Mouse (Mus musculus): ENCODE results near the gene Trim11. TPM values are rescaled to one million over a fixed set of nuclear protein-coding genes. Genes with fewer than 3 reads are reported as not detected.

Gene Trim11
- polyA plus RNA-seq, 1 experiment from 2014 or later, result 21.8 TPM

GRCm38 (mm10) chr11:59000635-59001034, 22.7 kb downstream of the Trim11 start:
- no peak for ATAC-seq (ENCODE audit: low FRiP score)
- 90% methylated on average over 21 of the region's 21 CpGs for WGBS
- no peak overlapping the region for H3K4me3 ChIP-seq

DNA sequence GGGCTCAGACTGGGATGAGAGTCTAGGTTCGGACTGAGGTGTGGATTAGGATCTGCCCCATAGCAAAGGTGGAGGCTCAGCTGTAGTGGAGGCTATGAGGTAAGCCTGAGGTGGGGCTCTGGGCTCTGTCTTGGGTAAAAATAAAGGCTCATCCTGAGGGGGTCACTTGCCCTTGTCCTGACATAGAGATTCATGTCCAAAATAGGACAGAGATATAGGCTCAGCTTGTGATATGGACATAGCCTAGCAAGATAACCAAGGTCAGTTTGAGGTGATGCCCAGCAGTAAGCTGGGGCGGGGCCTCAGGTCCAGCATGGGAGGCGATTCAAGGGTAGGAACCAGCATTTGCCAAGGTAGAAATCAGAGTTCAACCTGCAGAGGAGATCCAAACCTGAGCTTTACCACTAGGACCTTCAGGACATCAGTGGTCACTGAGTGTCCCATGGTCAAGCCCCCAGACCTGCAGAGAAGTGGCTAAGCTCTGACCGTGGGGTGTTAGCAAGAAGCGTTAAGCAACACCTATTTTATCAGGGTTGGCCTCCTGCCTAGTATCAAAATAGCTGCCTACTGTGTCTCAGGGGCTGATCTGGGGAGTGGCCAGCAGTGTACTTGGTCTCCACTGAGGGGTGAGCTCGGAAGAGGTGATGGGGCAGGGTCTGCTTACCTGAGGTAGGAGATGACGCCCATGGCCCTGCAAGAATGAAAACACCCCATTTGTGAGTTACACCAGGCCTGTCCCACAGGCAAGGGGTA, 24.6 kb downstream of the Trim11 start:
- no peak overlapping the region for H3K27ac ChIP-seq
- no peak overlapping the region for H3K4me2 ChIP-seq
- 82% methylated on average over 7 of the region's 7 CpGs for WGBS
- no peak overlapping the region for H3K9ac ChIP-seq
- no peak overlapping the region for H3K4me3 ChIP-seq
- H3K27me3 ChIP-seq, result no peaks in the 10 kb centered on the region
- no peaks in the 10 kb centered on the region for H3K36me3 ChIP-seq
- ATAC-seq (ENCODE audit: low FRiP score), result no peak
- no peaks in the 10 kb centered on the region for H3K9me3 ChIP-seq
- no peaks in the 10 kb centered on the region for H3K4me1 ChIP-seq (replicated peaks)

More at GRCm38 (mm10) chr11:59000635-59001034, 22.7 kb downstream of the Trim11 start:
- H3K27ac ChIP-seq, result no peak overlapping the region
- H3K4me1 ChIP-seq (replicated peaks), result no peaks in the 10 kb centered on the region
- no peaks in the 10 kb centered on the region for H3K9me3 ChIP-seq
- H3K9ac ChIP-seq, result no peak overlapping the region
- no peaks in the 10 kb centered on the region for H3K36me3 ChIP-seq
- H3K4me2 ChIP-seq, result no peak overlapping the region
- peaks cover 17% of the 10 kb centered on the region for H3K27me3 ChIP-seq

- Histone ChIP-seq H3K36me3 (no peaks in the 10 kb centered on the region), H3K4me3 (no peak overlapping the region), H3K9me3 (no peaks in the 10 kb centered on the region), H3K9ac (no peak overlapping the region), H3K27ac (no peak overlapping the region), H3K4me1 (replicated peaks) (no peaks in the 10 kb centered on the region), H3K27me3 (no peaks in the 10 kb centered on the region), H3K4me2 (no peak overlapping the region)
- WGBS, result 41% methylated on average over 9 of the region's 9 CpGs
- ATAC-seq (ENCODE audit: low FRiP score), result no peak
Observed at GRCm38 (mm10) chr11:59015052-59015451, 37.2 kb downstream of the Trim11 start.

- H3K4me3 ChIP-seq, result no peak overlapping the region
- H3K4me1 ChIP-seq (replicated peaks), result no peaks in the 10 kb centered on the region
- ATAC-seq (ENCODE audit: low FRiP score), result no peak
- no peaks in the 10 kb centered on the region for H3K36me3 ChIP-seq
- no peak overlapping the region for H3K27ac ChIP-seq
- WGBS, result 76% methylated on average over 6 of the region's 6 CpGs
- H3K9me3 ChIP-seq, result no peaks in the 10 kb centered on the region
- H3K4me2 ChIP-seq, result no peak overlapping the region
- H3K27me3 ChIP-seq, result no peaks in the 10 kb centered on the region
- H3K9ac ChIP-seq, result no peak overlapping the region
Observed at GRCm38 (mm10) chr11:59026411-59026810, 48.5 kb downstream of the Trim11 start.

GRCm38 (mm10) chr11:59029003-59029402, 51.1 kb downstream of the Trim11 start:
- H3K4me1 ChIP-seq (replicated peaks), result no peaks in the 10 kb centered on the region
- H3K4me3 ChIP-seq, result no peak overlapping the region
- ATAC-seq (ENCODE audit: low FRiP score), result no peak
- 89% methylated on average over 13 of the region's 13 CpGs for WGBS
- no peaks in the 10 kb centered on the region for H3K9me3 ChIP-seq
- H3K4me2 ChIP-seq, result no peak overlapping the region
- H3K27me3 ChIP-seq, result no peaks in the 10 kb centered on the region
- H3K9ac ChIP-seq, result no peak overlapping the region
- H3K36me3 ChIP-seq, result no peaks in the 10 kb centered on the region
- H3K27ac ChIP-seq, result no peak overlapping the region

Small RNAs within 50 kb of the gene (microRNA-seq; reads per million reads assigned to microRNA genes)
- not detected for gene Gm44313

Other genes starting within 250 kb of the Trim11 start
- gene Olfr317, start 238.9 kb upstream of the Trim11 start, polyA plus RNA-seq (2015; fragmentation: Nextera tagmentation; extraction: Ambion mirVana), result 0.14 and 0.23 TPM in 2 replicates
- not detected in 2 replicates for gene Olfr316, start 225.4 kb upstream of the Trim11 start, polyA plus RNA-seq (2015; fragmentation: Nextera tagmentation; extraction: Ambion mirVana)
- not detected in 2 replicates for gene Olfr315, start 204.9 kb upstream of the Trim11 start, polyA plus RNA-seq (2015; fragmentation: Nextera tagmentation; extraction: Ambion mirVana)
- gene Olfr314, start 195.1 kb upstream of the Trim11 start, polyA plus RNA-seq (2015; fragmentation: Nextera tagmentation; extraction: Ambion mirVana), result not detected in 2 replicates
- gene Fam183b, start 176.1 kb upstream of the Trim11 start, polyA plus RNA-seq (2015; fragmentation: Nextera tagmentation; extraction: Ambion mirVana), result 9.2 and 10.8 TPM in 2 replicates
- gene Olfr313, start 163.1 kb upstream of the Trim11 start, polyA plus RNA-seq (2015; fragmentation: Nextera tagmentation; extraction: Ambion mirVana), result not detected in 2 replicates
- not detected in 2 replicates for gene Olfr312, start 148.9 kb upstream of the Trim11 start, polyA plus RNA-seq (2015; fragmentation: Nextera tagmentation; extraction: Ambion mirVana)
- not detected in 2 replicates for gene Olfr311, start 138.8 kb upstream of the Trim11 start, polyA plus RNA-seq (2015; fragmentation: Nextera tagmentation; extraction: Ambion mirVana)
- gene Gm12258, start 130.9 kb upstream of the Trim11 start, polyA plus RNA-seq (2015; fragmentation: Nextera tagmentation; extraction: Ambion mirVana), result 21.3 and 22.8 TPM in 2 replicates
- gene 2810021J22Rik, start 110.9 kb upstream of the Trim11 start, polyA plus RNA-seq (2015; fragmentation: Nextera tagmentation; extraction: Ambion mirVana), result 11.5 and 12.9 TPM in 2 replicates
- 5.0 and 5.7 TPM in 2 replicates for gene Zfp39, start 73.9 kb upstream of the Trim11 start, polyA plus RNA-seq (2015; fragmentation: Nextera tagmentation; extraction: Ambion mirVana)
- gene Btnl10, start 60.2 kb upstream of the Trim11 start, polyA plus RNA-seq (2015; fragmentation: Nextera tagmentation; extraction: Ambion mirVana), result not detected in 2 replicates
- 522 and 540 TPM in 2 replicates for gene Rnf187, start 39.2 kb upstream of the Trim11 start, polyA plus RNA-seq (2015; fragmentation: Nextera tagmentation; extraction: Ambion mirVana)
- 285 and 298 TPM in 2 replicates for gene Hist3h2ba, start 29.2 kb upstream of the Trim11 start, polyA plus RNA-seq (2015; fragmentation: Nextera tagmentation; extraction: Ambion mirVana)
- gene Hist3h2a, start 23.4 kb upstream of the Trim11 start, polyA plus RNA-seq (2015; fragmentation: Nextera tagmentation; extraction: Ambion mirVana), result 138 and 142 TPM in 2 replicates
- 1.6 TPM in 2 replicates for gene Trim17, start 23.4 kb upstream of the Trim11 start, polyA plus RNA-seq (2015; fragmentation: Nextera tagmentation; extraction: Ambion mirVana)
- gene Obscn, start 158.3 kb downstream of the Trim11 start, polyA plus RNA-seq (2015; fragmentation: Nextera tagmentation; extraction: Ambion mirVana), result 0.22 and 0.44 TPM in 2 replicates
- gene Iba57, start 185.6 kb downstream of the Trim11 start, polyA plus RNA-seq (2015; fragmentation: Nextera tagmentation; extraction: Ambion mirVana), result 6.2 and 7.3 TPM in 2 replicates
- gene Gjc2, start 205.1 kb downstream of the Trim11 start, polyA plus RNA-seq (2015; fragmentation: Nextera tagmentation; extraction: Ambion mirVana), result 0.14 and 0.17 TPM in 2 replicates
- gene Guk1, start 214.1 kb downstream of the Trim11 start, polyA plus RNA-seq (2015; fragmentation: Nextera tagmentation; extraction: Ambion mirVana), result 177 and 182 TPM in 2 replicates
- gene Mrpl55, start 224.4 kb downstream of the Trim11 start, polyA plus RNA-seq (2015; fragmentation: Nextera tagmentation; extraction: Ambion mirVana), result 92.9 and 96.8 TPM in 2 replicates
- gene 2310033P09Rik, start 230.2 kb downstream of the Trim11 start, polyA plus RNA-seq (2015; fragmentation: Nextera tagmentation; extraction: Ambion mirVana), result 30.0 and 32.9 TPM in 2 replicates

All from hindbrain, embryonic 13.5 days (tissue).